Mouse (Mus musculus): ENCODE data around the gene Nabp1.
A peak's percentile ranks its signal among the peaks of the same experiment; 100 is the strongest.

Gene Nabp1

GRCm38 (mm10) chr1:51478262-51479026 lies at the start of gene Nabp1:
Nabp1 (minus strand) TSS chr1:51478425.
- peak; percentile 99 for DNase-seq (ENCODE audit: low read depth, low spot score)

GRCm38 (mm10) chr1:51525563-51526265 lies 47.5 kb upstream of the Nabp1 start:
- no peak for DNase-seq (ENCODE audit: low read depth, low spot score)

- DNase-seq (ENCODE audit: low read depth, low spot score) = no peak
These were observed 43.4 kb upstream of the Nabp1 start for GRCm38 (mm10) chr1:51521651-51522050.

- no peak for DNase-seq (ENCODE audit: low read depth, low spot score)
These were observed 42.1 kb upstream of the Nabp1 start for GRCm38 (mm10) chr1:51520246-51520780.

- DNase-seq (ENCODE audit: low read depth, low spot score) = no peak
These were observed 40.9 kb upstream of the Nabp1 start for GRCm38 (mm10) chr1:51519112-51519511.

- DNase-seq (ENCODE audit: low read depth, low spot score) = no peak
These were observed 37.4 kb upstream of the Nabp1 start for GRCm38 (mm10) chr1:51515625-51516024.

GRCm38 (mm10) chr1:51515041-51515440 lies 36.8 kb upstream of the Nabp1 start:
- DNase-seq (ENCODE audit: low read depth, low spot score) = no peak

- DNase-seq (ENCODE audit: low read depth, low spot score) = no peak
These were observed 36.2 kb upstream of the Nabp1 start for GRCm38 (mm10) chr1:51514379-51514778.

- no peak for DNase-seq (ENCODE audit: low read depth, low spot score)
These were observed 35.0 kb upstream of the Nabp1 start for GRCm38 (mm10) chr1:51513059-51513713.

- DNase-seq (ENCODE audit: low read depth, low spot score) = no peak
These were observed 34.1 kb upstream of the Nabp1 start for GRCm38 (mm10) chr1:51512326-51512725.

- DNase-seq (ENCODE audit: low read depth, low spot score) = no peak
These were observed 31.6 kb upstream of the Nabp1 start for GRCm38 (mm10) chr1:51509776-51510175.

- DNase-seq (ENCODE audit: low read depth, low spot score) = peak; percentile 35
These were observed 30.9 kb upstream of the Nabp1 start for GRCm38 (mm10) chr1:51509083-51509482.

GRCm38 (mm10) chr1:51508543-51508942 lies 30.3 kb upstream of the Nabp1 start:
- DNase-seq (ENCODE audit: low read depth, low spot score) = no peak

- DNase-seq (ENCODE audit: low read depth, low spot score) = no peak
These were observed 29.2 kb upstream of the Nabp1 start for GRCm38 (mm10) chr1:51507436-51507835.

GRCm38 (mm10) chr1:51506236-51506635 lies 28.0 kb upstream of the Nabp1 start:
- no peak for DNase-seq (ENCODE audit: low read depth, low spot score)

GRCm38 (mm10) chr1:51505632-51506031 lies 27.4 kb upstream of the Nabp1 start:
- no peak for DNase-seq (ENCODE audit: low read depth, low spot score)

GRCm38 (mm10) chr1:51503055-51503454 lies 24.8 kb upstream of the Nabp1 start:
- DNase-seq (ENCODE audit: low read depth, low spot score) = no peak

GRCm38 (mm10) chr1:51502353-51502752 lies 24.1 kb upstream of the Nabp1 start:
- DNase-seq (ENCODE audit: low read depth, low spot score) = no peak

GRCm38 (mm10) chr1:51501251-51501650 lies 23.0 kb upstream of the Nabp1 start:
- DNase-seq (ENCODE audit: low read depth, low spot score) = no peak

GRCm38 (mm10) chr1:51498601-51499098 lies 20.4 kb upstream of the Nabp1 start:
- no peak for DNase-seq (ENCODE audit: low read depth, low spot score)

- no peak for DNase-seq (ENCODE audit: low read depth, low spot score)
These were observed 17.9 kb upstream of the Nabp1 start for GRCm38 (mm10) chr1:51496163-51496562.
